Mouse (Mus musculus) monocyte, adult 5-6 weeks (primary cell): ENCODE data around the gene Sdf4. TPM values are rescaled to one million over a fixed set of nuclear protein-coding genes. Genes with fewer than 3 reads are reported as not detected.

Experiments used
- ATAC-seq: fragments of 153-309, 156-312 bp; replicated peaks from 2 replicates; pipeline ENCODE4 v1.8.0; 2017; ENCODE audit warnings: mild to moderate bottlenecking; ENCODE audit not compliant: low TSS enrichment, insufficient number of reproducible peaks, severe bottlenecking, poor library complexity, low FRiP score
- total RNA-seq: library from RNA; stranded (forward); fragments of 200-1000, 200-491, 200-594 nt; gene quantifications from 3 replicates; pipeline ENCODE4 v1.2.3, GENCODE M21; 2017

Gene Sdf4
- 300 to 351 TPM (median 344 TPM) in 3 replicates for total RNA-seq

GRCm38 (mm10) chr4:155992241-155992905 is at the start of gene Sdf4, which contains the start of gene B3galt6:
TSS of gene Sdf4 (plus strand) at chr4:155992872.
TSS of gene B3galt6 (minus strand) at chr4:155992649.
- peak; percentile 46 for ATAC-seq

GRCm38 (mm10) chr4:155943049-155943452 is 49.6 kb upstream of the Sdf4 start:
- ATAC-seq, result 0 out of 2 replicates have a peak, but pooled peaks have one; percentile 1

- peak; percentile 89 for ATAC-seq
These were observed 49.0 kb upstream of the Sdf4 start, which contains the start of gene Ube2j2 for GRCm38 (mm10) chr4:155943534-155944249. TSS of gene Ube2j2 (plus strand) at chr4:155943831.

GRCm38 (mm10) chr4:155944271-155944670 is 48.4 kb upstream of the Sdf4 start:
- peak; percentile 48; the same call in 1 of the 2 replicates for ATAC-seq

- no peak for ATAC-seq
These were observed 45.6 kb upstream of the Sdf4 start for GRCm38 (mm10) chr4:155947094-155947493.

GRCm38 (mm10) chr4:155955491-155955890 is 37.2 kb upstream of the Sdf4 start:
- no peak for ATAC-seq

- peak; percentile 69 for ATAC-seq
These were observed 33.4 kb upstream of the Sdf4 start for GRCm38 (mm10) chr4:155959275-155959674.

GRCm38 (mm10) chr4:155962167-155962971 is 30.3 kb upstream of the Sdf4 start, which contains the start of gene C1qtnf12:
TSS of gene C1qtnf12 (plus strand) at chr4:155962318.
- no peak for ATAC-seq

- no peak for ATAC-seq
These were observed 29.6 kb upstream of the Sdf4 start for GRCm38 (mm10) chr4:155963106-155963505.

GRCm38 (mm10) chr4:155964396-155964795 is 28.3 kb upstream of the Sdf4 start:
- ATAC-seq, result no peak

- no peak for ATAC-seq
These were observed 23.5 kb upstream of the Sdf4 start for GRCm38 (mm10) chr4:155969043-155969653.

- no peak for ATAC-seq
These were observed 22.4 kb upstream of the Sdf4 start for GRCm38 (mm10) chr4:155970286-155970685.

GRCm38 (mm10) chr4:155972651-155973050 is 20.0 kb upstream of the Sdf4 start:
- ATAC-seq, result no peak

GRCm38 (mm10) chr4:155973239-155973638 is 19.4 kb upstream of the Sdf4 start:
- ATAC-seq, result no peak

- ATAC-seq, result no peak
These were observed 11.1 kb upstream of the Sdf4 start for GRCm38 (mm10) chr4:155981436-155982082.

GRCm38 (mm10) chr4:155983788-155984187 is 8.9 kb upstream of the Sdf4 start:
- ATAC-seq, result no peak

GRCm38 (mm10) chr4:155991211-155991907 is 1.3 kb upstream of the Sdf4 start:
- ATAC-seq, result no peak

- no peak for ATAC-seq
These were observed 803 bp upstream of the Sdf4 start for GRCm38 (mm10) chr4:155991908-155992230.
